Mouse (Mus musculus) midbrain, embryonic 16.5 days (tissue): ENCODE measurements at regions not wholly inside any gene's neighbourhood (a gene's known extent, or its start where the extent isn't known, plus 50 kb on each side); places are given as distances from the start of the nearest gene placed in this dataset.
A peak's percentile ranks its signal among the peaks of the same experiment; 100 is the strongest.

Experiments used
- ATAC-seq: fragments of 200-750 bp; cut with Nextera tagmentation; 2 replicates; pipeline ENCODE4 v1.8.0; 2017; ENCODE audit warnings: moderate TSS enrichment
- H3K27ac ChIP-seq: fragments of 300-500 bp; sonication (generic); 2 replicates; pipeline ENCODE4 v1.5.1; 2014; ENCODE audit warnings: mild to moderate bottlenecking, low read length, mixed read lengths
- H3K27me3 ChIP-seq: fragments of 300-500 bp; sonication (generic); 2 replicates; pipeline ENCODE4 v1.6.1; 2014; ENCODE audit warnings: low read depth, low read length, mixed read lengths; ENCODE audit not compliant: control insufficient read depth, insufficient read depth
- H3K36me3 ChIP-seq: fragments of 300-500 bp; sonication (generic); 2 replicates; pipeline ENCODE4 v1.6.1; 2014; ENCODE audit warnings: mild to moderate bottlenecking, low read length, moderate library complexity, mixed read lengths; ENCODE audit not compliant: control insufficient read depth, insufficient read depth
- H3K4me1 ChIP-seq: fragments of 300-500 bp; sonication (generic); 2 replicates; pipeline ENCODE4 v1.6.1; 2014; ENCODE audit warnings: mild to moderate bottlenecking, low read length, mixed read lengths; ENCODE audit not compliant: control insufficient read depth, insufficient read depth
- H3K4me2 ChIP-seq: fragments of 300-500 bp; sonication (generic); 2 replicates; pipeline ENCODE4 v1.6.1; 2014; ENCODE audit warnings: mild to moderate bottlenecking, low read length, mixed read lengths
- H3K4me3 ChIP-seq: fragments of 300-500 bp; sonication (generic); 2 replicates; pipeline ENCODE4 v1.5.1; 2014; ENCODE audit warnings: low read depth, mild to moderate bottlenecking, low read length, moderate library complexity, mixed read lengths
- H3K9ac ChIP-seq: fragments of 300-500 bp; sonication (generic); 2 replicates; pipeline ENCODE4 v1.6.1; 2014; ENCODE audit warnings: low read depth, low read length, mixed read lengths
- H3K9me3 ChIP-seq: fragments of 300-500 bp; sonication (generic); replicated peaks from 2 replicates; pipeline ENCODE4 v1.6.1; 2014; ENCODE audit warnings: mild to moderate bottlenecking, low read length, mixed read lengths; ENCODE audit not compliant: control insufficient read depth, poor library complexity, severe bottlenecking
- WGBS: fragments of 180-500 bp; shearing (Covaris S2); extraction: QIAGEN DNeasy Blood & Tissue Kit; methylation state at CpG from one replicate; pipeline ENCODE4 v1.1.7; 2014; 5-methylcytosine and 5-hydroxymethylcytosine counted together

DNA sequence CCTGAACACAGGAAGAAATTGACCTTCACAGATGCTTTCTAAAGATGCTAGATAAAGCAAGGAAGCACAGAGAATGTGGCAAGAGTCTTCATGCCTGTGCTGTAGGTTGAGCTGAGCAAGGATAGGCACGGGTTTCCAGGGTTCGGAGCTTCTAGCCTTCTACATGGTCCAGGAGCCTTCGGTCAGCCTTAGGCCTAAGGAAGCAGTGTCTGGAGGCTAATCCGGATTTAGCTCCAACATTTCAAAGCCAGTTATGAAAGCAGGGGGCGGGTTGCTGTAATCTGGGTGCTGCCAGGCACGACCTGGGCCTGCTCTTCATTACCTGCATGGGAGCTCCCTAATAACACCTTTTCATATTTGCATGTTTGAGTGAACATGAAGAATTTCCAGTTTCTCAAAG is 97.5 kb upstream of the Gls start:
- Histone ChIP-seq H3K4me2 (no peak overlapping the region), H3K4me3 (no peak overlapping the region), H3K36me3 (no peaks in the 10 kb centered on the region), H3K9me3 (no peaks in the 10 kb centered on the region), H3K4me1 (no peaks in the 10 kb centered on the region), H3K27ac (no peak overlapping the region), H3K27me3 (no peaks in the 10 kb centered on the region), H3K9ac (no peak overlapping the region)
- WGBS = 51% methylated on average over 6 of the region's 6 CpGs
- no peak for ATAC-seq

- no peaks in the 10 kb centered on the region for H3K27me3 ChIP-seq
- no peak overlapping the region for H3K4me2 ChIP-seq
- no peak overlapping the region for H3K27ac ChIP-seq
- no peak for ATAC-seq
- no peak overlapping the region for H3K4me3 ChIP-seq
- H3K36me3 ChIP-seq = no peaks in the 10 kb centered on the region
- H3K9ac ChIP-seq = no peak overlapping the region
- no peaks in the 10 kb centered on the region for H3K4me1 ChIP-seq
- H3K9me3 ChIP-seq = no peaks in the 10 kb centered on the region
Measured at GRCm38 (mm10) chr1:52328507-52328906, 95.5 kb upstream of the Gls start.

GRCm38 (mm10) chr1:52324356-52324755 is 91.3 kb upstream of the Gls start:
- H3K9me3 ChIP-seq = no peaks in the 10 kb centered on the region
- no peaks in the 10 kb centered on the region for H3K36me3 ChIP-seq
- no peak overlapping the region for H3K27ac ChIP-seq
- H3K4me1 ChIP-seq = no peaks in the 10 kb centered on the region
- no peak overlapping the region for H3K9ac ChIP-seq
- no peaks in the 10 kb centered on the region for H3K27me3 ChIP-seq
- 89% methylated on average over 2 of the region's 2 CpGs for WGBS
- H3K4me3 ChIP-seq = no peak overlapping the region
- H3K4me2 ChIP-seq = no peak overlapping the region
- no peak for ATAC-seq

- no peaks in the 10 kb centered on the region for H3K4me1 ChIP-seq
- 57% methylated on average over 3 of the region's 3 CpGs for WGBS
- no peak for ATAC-seq
- no peak overlapping the region for H3K4me2 ChIP-seq
- no peak overlapping the region for H3K4me3 ChIP-seq
- no peak overlapping the region for H3K9ac ChIP-seq
- no peaks in the 10 kb centered on the region for H3K9me3 ChIP-seq
- H3K27ac ChIP-seq = no peak overlapping the region
- no peaks in the 10 kb centered on the region for H3K36me3 ChIP-seq
- H3K27me3 ChIP-seq = no peaks in the 10 kb centered on the region
Measured at GRCm38 (mm10) chr1:52312076-52312633, 79.1 kb upstream of the Gls start.

DNA sequence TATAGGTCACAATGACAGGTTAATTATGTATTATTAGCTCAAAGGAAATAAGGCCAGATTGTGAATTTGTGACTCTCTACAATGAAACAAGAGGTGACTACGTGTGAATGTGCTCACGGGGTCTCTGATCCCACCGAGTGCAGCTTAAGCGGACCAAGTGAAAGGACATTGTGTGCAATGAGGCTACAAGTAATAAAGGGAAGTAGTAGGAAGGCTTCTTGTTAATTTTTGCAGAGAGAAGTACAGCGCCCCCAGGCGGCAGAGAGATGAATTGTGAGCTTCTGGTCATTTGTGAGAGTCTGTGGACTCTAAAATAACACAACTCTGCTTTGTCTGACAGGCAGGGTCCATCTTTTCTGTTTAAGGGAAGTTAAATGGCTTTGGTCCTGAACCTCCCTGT is 73.9 kb upstream of the Gls start:
- H3K27ac ChIP-seq = no peak overlapping the region

GRCm38 (mm10) chr1:52305679-52306632 is 72.9 kb upstream of the Gls start:
- Histone ChIP-seq H3K27ac (peak overlapping the region; percentile 56), H3K4me2 (0 out of 2 replicates have a peak overlapping the region, but pooled peaks have one; percentile 8), H3K4me3 (no peak overlapping the region), H3K9ac (no peak overlapping the region), H3K27me3 (no peaks in the 10 kb centered on the region), H3K4me1 (peaks cover 6% of the 10 kb centered on the region), H3K36me3 (no peaks in the 10 kb centered on the region), H3K9me3 (no peaks in the 10 kb centered on the region)
- ATAC-seq = peak; percentile 75
- WGBS = 50% methylated on average over 18 of the region's 18 CpGs

More for the DNA sequence above, 73.9 kb upstream of the Gls start:
- Histone ChIP-seq H3K36me3 (no peaks in the 10 kb centered on the region), H3K4me1 (peaks cover 6% of the 10 kb centered on the region), H3K27me3 (no peaks in the 10 kb centered on the region), H3K9ac (no peak overlapping the region), H3K9me3 (no peaks in the 10 kb centered on the region), H3K4me2 (no peak overlapping the region), H3K4me3 (no peak overlapping the region)
- ATAC-seq = no peak
- WGBS = 44% methylated on average over 6 of the region's 6 CpGs

- no peak for ATAC-seq
- no peak overlapping the region for H3K4me3 ChIP-seq
- H3K9me3 ChIP-seq = no peaks in the 10 kb centered on the region
- H3K9ac ChIP-seq = no peak overlapping the region
- no peaks in the 10 kb centered on the region for H3K27me3 ChIP-seq
- no peak overlapping the region for H3K4me2 ChIP-seq
- no peak overlapping the region for H3K27ac ChIP-seq
- WGBS = 7% methylated on average over 6 of the region's 6 CpGs
- H3K36me3 ChIP-seq = no peaks in the 10 kb centered on the region
- peaks cover 6% of the 10 kb centered on the region for H3K4me1 ChIP-seq
Measured at GRCm38 (mm10) chr1:52302557-52302956, 69.5 kb upstream of the Gls start.

DNA sequence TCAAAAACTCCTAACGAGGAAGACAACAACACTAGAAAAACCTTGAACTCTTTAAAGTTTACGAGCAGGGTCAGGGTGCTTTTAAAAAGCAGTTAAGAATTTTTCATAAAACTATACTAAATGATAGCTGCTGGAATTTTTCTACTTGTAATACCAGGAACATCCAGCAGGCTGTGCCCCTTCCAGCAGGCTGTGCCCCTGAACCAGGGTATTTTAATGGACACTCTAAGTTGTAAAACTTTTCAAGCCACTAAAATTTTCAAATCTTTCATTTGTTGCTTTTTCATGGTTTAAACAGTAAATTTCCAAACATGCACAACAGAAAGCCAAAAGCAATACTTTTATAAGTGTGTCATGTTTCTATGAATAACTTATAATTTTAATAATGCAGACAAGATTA is 68.2 kb upstream of the Gls start:
- H3K9me3 ChIP-seq = no peaks in the 10 kb centered on the region
- no peaks in the 10 kb centered on the region for H3K36me3 ChIP-seq
- H3K9ac ChIP-seq = no peak overlapping the region
- no peak for ATAC-seq
- no peak overlapping the region for H3K27ac ChIP-seq
- H3K27me3 ChIP-seq = no peaks in the 10 kb centered on the region
- 61% methylated on average over 2 of the region's 2 CpGs for WGBS
- no peak overlapping the region for H3K4me2 ChIP-seq
- H3K4me3 ChIP-seq = no peak overlapping the region
- peaks cover 6% of the 10 kb centered on the region for H3K4me1 ChIP-seq

DNA sequence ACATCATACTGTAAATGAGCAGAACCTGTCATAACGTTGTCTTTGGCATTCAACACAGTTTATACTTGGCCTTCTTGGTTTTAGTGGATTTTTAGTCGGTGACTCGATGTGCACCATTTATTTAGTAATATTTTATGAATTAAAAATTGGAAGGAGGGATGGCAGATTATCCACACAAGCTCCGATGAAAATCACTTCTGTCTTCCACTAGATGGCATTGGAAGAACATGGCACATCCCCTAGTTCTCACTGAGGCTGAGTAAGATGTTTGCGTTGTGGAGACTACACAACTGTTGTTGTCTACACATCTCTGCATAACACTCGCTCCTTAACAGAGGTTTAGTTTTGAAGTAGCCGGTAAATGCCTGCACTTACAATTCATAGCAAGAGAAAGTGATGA is 66.5 kb upstream of the Gls start:
- H3K9me3 ChIP-seq = no peaks in the 10 kb centered on the region
- peak; percentile 76 for ATAC-seq
- H3K27ac ChIP-seq = no peak overlapping the region
- H3K4me2 ChIP-seq = no peak overlapping the region
- no peaks in the 10 kb centered on the region for H3K27me3 ChIP-seq
- no peaks in the 10 kb centered on the region for H3K4me1 ChIP-seq
- H3K9ac ChIP-seq = no peak overlapping the region
- H3K4me3 ChIP-seq = no peak overlapping the region
- H3K36me3 ChIP-seq = no peaks in the 10 kb centered on the region
- 67% methylated on average over 7 of the region's 7 CpGs for WGBS
